Mouse (Mus musculus): ENCODE measurements around the gene Pou6f2.

Gene Pou6f2

DNA sequence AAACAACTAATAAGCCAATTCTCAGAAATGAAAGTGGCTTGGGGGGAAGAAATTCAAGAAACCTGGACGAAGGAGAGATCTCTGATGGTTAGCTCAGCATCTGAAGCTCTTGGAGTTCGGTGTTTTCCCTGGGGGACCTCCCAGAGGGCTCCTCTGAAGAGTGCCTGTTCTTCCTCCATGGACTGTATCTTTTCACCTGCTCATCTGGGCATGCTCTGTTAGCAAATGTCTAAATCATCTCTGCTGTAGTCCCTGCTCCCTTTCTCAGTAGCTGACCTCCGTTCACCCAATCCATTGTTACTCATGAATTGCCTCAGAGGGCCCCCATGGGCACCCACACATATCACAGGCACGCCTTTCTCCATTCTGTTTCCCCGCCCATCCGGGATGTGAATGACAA, at the start of gene Pou6f2:
Gene Pou6f2, minus strand, starts transcription at position 101 of the 400 bp plus-strand sequence.
- DNase-seq (ENCODE audit: low spot score), result no peak

DNA sequence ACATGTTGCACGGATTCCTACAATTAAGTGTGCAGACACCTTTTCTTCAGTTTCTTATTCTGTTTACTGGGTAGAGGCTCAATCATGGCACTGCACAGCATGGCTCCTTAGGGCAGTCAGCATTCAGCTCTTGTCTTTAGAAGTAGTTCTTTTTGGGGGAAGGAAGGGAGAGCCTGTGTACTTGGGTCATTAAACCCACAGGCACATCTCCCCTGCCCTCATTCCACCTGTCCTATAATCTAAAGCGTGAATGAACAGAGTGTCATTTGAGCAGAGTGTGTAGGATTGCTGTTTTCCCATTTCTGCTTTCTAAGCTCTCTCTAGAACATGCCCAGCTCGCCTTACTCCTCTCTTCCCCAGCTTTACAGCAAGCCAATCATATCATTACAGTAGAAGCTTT, 42.4 kb upstream of the Pou6f2 start:
- DNase-seq (ENCODE audit: low spot score), result no peak

DNA sequence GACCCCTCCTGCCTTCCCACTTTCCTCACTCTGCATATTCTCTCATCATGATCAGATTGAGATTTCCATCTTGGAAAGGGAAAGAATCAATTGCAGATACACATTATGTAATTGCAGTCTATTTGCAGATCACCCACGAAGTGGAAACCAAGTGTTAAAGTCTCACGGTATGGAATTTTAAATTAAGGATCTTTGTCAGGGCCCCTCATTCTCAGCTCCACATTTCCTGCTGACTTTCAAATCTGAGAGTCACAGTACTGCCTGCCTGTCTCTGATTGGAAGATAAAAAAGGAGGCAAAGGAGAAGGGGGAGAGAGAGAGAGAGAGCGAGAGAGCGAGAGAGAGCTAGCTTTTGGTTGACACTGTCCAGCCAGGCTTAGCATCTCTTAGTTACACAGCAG, 9.8 kb downstream of the Pou6f2 start:
- DNase-seq (ENCODE audit: low spot score), result no peak

- no peak for DNase-seq (ENCODE audit: low spot score)
Observed at GRCm38 (mm10) chr13:18363373-18363772, 34.1 kb downstream of the Pou6f2 start.

- DNase-seq (ENCODE audit: low spot score), result no peak
Observed at GRCm38 (mm10) chr13:18344580-18345333, 52.7 kb downstream of the Pou6f2 start.

GRCm38 (mm10) chr13:18338910-18339501, 58.5 kb downstream of the Pou6f2 start:
- no peak for DNase-seq (ENCODE audit: low spot score)

DNA sequence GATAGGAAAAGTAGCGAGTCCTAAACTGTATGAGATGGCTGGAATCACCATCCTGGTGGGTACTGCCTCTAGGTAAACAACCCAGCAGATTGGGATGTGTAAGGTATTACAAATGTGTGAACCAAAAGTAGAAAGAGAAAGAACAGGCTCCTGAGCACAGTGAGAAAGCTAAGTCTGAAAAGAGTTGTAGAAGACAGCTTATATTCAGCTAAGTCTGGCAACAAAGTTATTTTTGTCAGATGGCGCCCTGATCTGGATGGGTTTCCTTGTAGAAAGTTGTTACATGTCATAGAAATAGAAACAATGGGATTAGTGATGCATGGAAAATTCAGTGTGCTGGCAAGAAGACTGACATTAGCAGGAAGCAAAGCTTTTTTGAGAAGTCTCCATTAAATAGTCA, 59.5 kb downstream of the Pou6f2 start:
- no peak for DNase-seq (ENCODE audit: low spot score)

DNA sequence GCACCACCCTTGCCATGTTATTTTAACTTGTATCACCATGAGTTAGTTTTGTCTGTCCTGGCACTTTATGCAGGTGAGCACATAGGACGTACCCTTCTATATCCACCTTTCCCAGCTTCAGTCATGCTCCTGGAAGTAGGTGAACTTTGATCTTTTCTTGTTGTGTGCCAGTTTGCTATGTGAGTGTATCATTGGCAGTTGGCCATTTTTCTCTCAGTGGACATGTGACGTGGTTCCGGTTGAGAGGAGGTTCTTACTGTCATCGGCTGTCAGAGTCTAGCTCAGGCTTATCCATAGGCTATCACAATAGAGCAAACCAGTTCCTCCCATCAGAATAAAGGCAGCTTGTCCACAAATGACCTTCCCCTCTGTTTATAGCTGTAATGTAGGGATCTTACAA, 63.5 kb downstream of the Pou6f2 start:
- DNase-seq (ENCODE audit: low spot score), result no peak

DNA sequence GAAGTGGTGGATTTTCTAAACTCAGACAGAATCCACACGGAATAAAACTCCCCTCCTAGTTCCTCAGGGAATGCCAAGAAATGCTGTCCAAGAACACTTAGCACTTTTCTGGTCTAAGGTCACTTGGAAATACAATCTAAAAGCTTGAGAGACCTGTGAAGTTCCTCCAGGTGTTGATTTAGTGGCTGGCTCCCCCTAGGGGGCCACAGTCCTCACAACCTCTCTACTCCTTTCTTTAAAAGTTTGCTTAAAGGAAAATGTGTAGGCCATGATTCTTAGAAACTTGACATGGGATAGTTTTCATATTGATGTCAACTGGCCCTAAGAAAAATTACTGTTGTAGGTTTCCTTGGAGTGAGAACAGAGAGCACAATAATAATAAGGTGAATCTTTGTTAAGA, 64.9 kb downstream of the Pou6f2 start:
- DNase-seq (ENCODE audit: low spot score), result no peak

- DNase-seq (ENCODE audit: low spot score), result no peak
Observed at GRCm38 (mm10) chr13:18323980-18324678, 73.4 kb downstream of the Pou6f2 start.

DNA sequence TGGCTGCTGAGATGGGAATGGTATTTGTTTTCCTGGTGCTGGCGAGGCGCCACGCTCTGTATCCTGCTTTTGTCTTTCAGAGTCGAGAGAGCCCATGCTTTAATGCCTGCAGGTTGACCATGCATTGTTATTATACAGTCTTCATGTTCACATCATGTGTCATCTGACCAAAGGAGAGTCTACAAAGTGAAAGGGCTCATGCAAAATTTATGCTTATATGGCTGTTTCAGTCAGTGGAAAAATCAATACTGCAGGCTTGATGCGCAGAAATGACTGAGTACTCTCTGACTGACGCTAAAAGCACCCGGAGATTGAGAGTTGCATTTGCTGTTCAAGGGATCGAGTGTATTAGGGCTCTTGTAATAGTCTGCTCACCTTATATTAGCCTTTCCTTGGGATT, 74.1 kb downstream of the Pou6f2 start:
- DNase-seq (ENCODE audit: low spot score), result no peak

- no peak for DNase-seq (ENCODE audit: low spot score)
Observed at GRCm38 (mm10) chr13:18312613-18313012, 84.9 kb downstream of the Pou6f2 start.

DNA sequence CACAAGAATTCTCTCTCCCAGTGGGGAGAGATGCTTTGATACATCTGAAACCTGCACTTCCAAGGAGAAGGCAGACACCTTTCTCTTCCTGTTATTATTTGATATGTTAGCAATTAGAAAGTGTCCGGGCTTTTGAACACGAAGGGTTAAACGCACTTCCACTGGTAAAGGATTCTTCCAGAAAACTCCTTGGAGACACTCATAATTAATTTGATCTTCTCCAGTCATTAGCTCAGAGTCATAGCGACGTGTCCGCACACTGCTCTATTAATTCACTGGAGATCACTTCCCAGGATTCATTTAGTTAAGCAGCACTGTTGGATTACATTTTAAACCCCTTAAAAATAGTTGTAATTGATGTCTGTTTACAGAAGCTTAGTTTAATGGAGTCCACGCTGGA, 88.5 kb downstream of the Pou6f2 start:
- DNase-seq (ENCODE audit: low spot score), result no peak

GRCm38 (mm10) chr13:18306506-18307145, 90.9 kb downstream of the Pou6f2 start:
- DNase-seq (ENCODE audit: low spot score), result no peak

DNA sequence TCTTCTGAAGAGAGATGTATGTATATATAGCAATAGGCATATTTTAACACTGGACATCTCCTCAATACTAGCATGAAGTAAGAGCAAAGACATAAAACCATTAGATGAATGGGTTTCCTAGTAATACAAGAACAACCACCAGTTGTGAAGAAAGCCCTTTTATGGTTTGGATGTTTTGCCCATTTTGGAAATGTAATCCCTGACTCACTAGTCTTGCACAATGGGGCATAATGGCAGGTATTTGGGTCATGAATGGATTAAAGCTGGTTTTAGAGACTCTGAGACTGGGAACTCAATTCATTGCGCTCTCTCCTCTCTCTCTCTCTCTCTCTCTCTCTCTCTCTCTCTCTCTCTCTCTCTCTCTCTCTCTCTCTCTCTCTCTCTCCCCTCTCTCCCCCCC, 97.5 kb downstream of the Pou6f2 start:
- DNase-seq (ENCODE audit: low spot score), result no peak

GRCm38 (mm10) chr13:18293438-18293837, 104.0 kb downstream of the Pou6f2 start:
- DNase-seq (ENCODE audit: low spot score), result no peak

DNA sequence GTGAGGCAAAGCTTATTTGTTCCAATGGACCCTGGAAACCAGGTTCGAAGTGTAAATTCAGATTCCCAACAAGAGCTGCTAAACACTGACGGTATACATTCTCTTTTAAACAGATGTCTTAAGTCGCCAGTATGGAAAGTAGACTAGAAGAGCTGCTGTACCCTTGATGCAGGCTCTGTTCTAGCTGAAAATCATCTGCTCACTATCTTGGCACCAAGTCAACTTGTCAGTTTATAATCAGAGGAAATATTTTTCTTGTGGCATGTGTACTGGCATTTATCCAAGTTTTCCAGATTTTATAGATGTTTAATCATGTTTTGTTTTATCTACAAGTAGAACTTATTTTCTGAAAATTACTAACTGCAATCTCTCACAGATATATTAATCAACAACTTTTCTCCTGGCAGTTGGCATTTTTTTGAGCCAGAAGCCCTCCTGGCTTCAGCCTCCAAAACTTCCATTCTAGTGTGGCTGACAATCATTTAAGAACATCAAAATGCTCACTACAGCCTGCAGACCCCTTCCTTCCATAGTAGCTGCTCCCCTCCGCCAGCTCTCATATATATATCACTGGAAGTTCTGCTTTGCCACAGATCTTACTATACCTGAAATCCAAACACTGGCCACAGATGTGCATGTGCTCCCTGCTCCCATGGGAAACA, 107.1 kb downstream of the Pou6f2 start:
- DNase-seq (ENCODE audit: low spot score), result no peak

DNA sequence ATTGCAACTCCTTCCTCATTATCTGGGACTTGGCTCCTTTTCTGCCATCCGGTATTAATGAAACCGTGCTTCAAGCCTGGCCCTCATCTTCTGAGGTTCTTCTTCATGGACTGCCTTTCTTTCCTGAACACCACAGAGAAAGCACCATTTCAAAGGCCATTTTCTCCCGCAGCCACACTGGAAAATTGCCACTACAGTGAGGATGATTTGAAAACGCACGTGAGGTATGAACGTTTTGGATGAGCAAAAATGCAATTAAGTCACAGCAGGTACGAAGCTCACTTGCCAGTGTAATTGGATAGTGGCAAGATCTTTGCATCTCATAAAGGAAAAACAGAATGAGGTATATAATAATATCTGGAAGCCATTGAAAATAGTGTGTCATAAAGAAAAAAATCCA, 110.0 kb downstream of the Pou6f2 start:
- DNase-seq (ENCODE audit: low spot score), result no peak

- no peak for DNase-seq (ENCODE audit: low spot score)
Observed at GRCm38 (mm10) chr13:18282361-18282982, 115.0 kb downstream of the Pou6f2 start.

DNA sequence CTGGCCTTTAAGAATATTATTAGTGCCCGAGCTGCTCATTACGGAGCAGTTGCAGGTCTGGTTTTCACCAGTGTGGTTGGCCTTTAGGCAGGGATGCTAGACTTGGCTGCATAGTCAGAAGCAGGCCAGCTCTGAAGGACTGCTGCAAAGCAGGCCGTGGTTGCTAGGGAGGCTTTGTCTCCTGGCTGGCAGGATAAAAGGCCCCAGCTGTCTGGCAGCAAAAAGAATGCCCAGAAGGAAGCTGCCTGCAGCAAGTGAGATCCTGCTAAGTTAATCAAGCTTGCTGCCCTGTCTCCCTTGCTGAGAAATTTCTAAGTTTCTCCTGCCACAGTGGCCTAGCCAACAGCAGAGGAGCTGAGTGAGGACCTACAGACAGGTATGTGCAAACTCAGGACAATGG, 116.4 kb downstream of the Pou6f2 start:
- no peak for DNase-seq (ENCODE audit: low spot score)

GRCm38 (mm10) chr13:18253131-18253530, 144.4 kb downstream of the Pou6f2 start:
- DNase-seq (ENCODE audit: low spot score), result no peak

All from ovary, adult 18-20 months (tissue).